Mouse (Mus musculus) MEL (cell line): ENCODE results near the gene Ankmy2. TPM values are rescaled to one million over a fixed set of nuclear protein-coding genes. Genes with fewer than 3 reads are reported as not detected.

Experiments
- DNase-seq: peaks from one replicate; pipeline ENCODE4 v3.0.0; 2011; ENCODE audit warnings: low read depth, low spot score
- H3K27ac ChIP-seq: 2 replicates; pipeline ENCODE4 v1.5.1; 2012; ENCODE audit warnings: low read depth, mild to moderate bottlenecking, control low read depth, low read length, moderate library complexity; ENCODE audit not compliant: control insufficient read depth
- H3K27me3 ChIP-seq, 2 experiments: fragments of 150-350 bp in 1 of 2; sonication (generic) in 1 of 2; 2 replicates each; pipeline ENCODE4 v1.6.1; 2012; ENCODE audit warnings: low read length in 2 of 2, mild to moderate bottlenecking in 2 of 2, improper control_type of control experiment in 1 of 2, moderate library complexity in 1 of 2; ENCODE audit not compliant: insufficient read depth in 2 of 2, control insufficient read depth in 1 of 2
- H3K36me3 ChIP-seq, 2 experiments: 2 replicates each; pipeline ENCODE4 v1.6.1; 2012 to 2014; ENCODE audit warnings: low read length in 2 of 2, improper control_type of control experiment in 1 of 2, inconsistent platforms in 1 of 2, mild to moderate bottlenecking in 1 of 2; ENCODE audit not compliant: insufficient read depth in 2 of 2, control insufficient read depth in 1 of 2
- H3K4me1 ChIP-seq, 2 experiments: fragments of 150-350 bp in 1 of 2; sonication (generic) in 1 of 2; 2 replicates each; pipeline ENCODE4 v1.6.1; 2012; ENCODE audit warnings: low read length in 2 of 2, improper control_type of control experiment in 1 of 2, mild to moderate bottlenecking in 1 of 2; ENCODE audit not compliant: insufficient read depth in 2 of 2, control insufficient read depth in 1 of 2
- H3K4me3 ChIP-seq, 2 experiments: fragments of 150-350 bp in 1 of 2; sonication (generic) in 1 of 2; 2 replicates each; pipeline ENCODE4 v1.5.1; 2012; ENCODE audit warnings: low read depth in 2 of 2, low read length in 2 of 2, mild to moderate bottlenecking in 2 of 2, moderate library complexity in 2 of 2, control low read depth in 1 of 2, improper control_type of control experiment in 1 of 2; ENCODE audit not compliant: control insufficient read depth in 1 of 2, insufficient read depth in 1 of 2
- H3K79me2 ChIP-seq: 2 replicates; pipeline ENCODE4 v1.6.1; 2012; ENCODE audit warnings: mild to moderate bottlenecking, low read length, moderate library complexity; ENCODE audit not compliant: control insufficient read depth, poor library complexity, insufficient read depth
- H3K9ac ChIP-seq: 2 replicates; pipeline ENCODE4 v1.6.1; 2012; ENCODE audit warnings: low read depth, mild to moderate bottlenecking, control low read depth, low read length, moderate library complexity; ENCODE audit not compliant: control insufficient read depth, poor library complexity, severe bottlenecking
- H3K9me3 ChIP-seq: fragments of 150-350 bp; sonication (generic); replicated peaks from 2 replicates; pipeline ENCODE4 v1.6.1; 2012; ENCODE audit warnings: mild to moderate bottlenecking, low read length, improper control_type of control experiment, moderate library complexity; ENCODE audit not compliant: insufficient read depth
- CHD2 ChIP-seq: IDR thresholded peaks from 2 replicates; pipeline ENCODE4 v1.6.1; 2011; ENCODE audit warnings: low read length, improper control_type of control experiment
- CTCF ChIP-seq, 3 experiments: IDR thresholded peaks in 2 of 3; conservative IDR thresholded peaks in 1 of 3; 2 replicates each; pipeline ENCODE4 v1.5.1; 2011 to 2012; ENCODE audit warnings: low read length in 3 of 3, low read depth in 2 of 3, mild to moderate bottlenecking in 2 of 3, improper control_type of control experiment in 1 of 3, inconsistent platforms in 1 of 3, mixed read lengths in 1 of 3, moderate library complexity in 1 of 3; ENCODE audit not compliant: control insufficient read depth in 1 of 3, insufficient read depth in 1 of 3, poor library complexity in 1 of 3, severe bottlenecking in 1 of 3
- ETS1 ChIP-seq: IDR thresholded peaks from 2 replicates; pipeline ENCODE4 v1.6.1; 2012; ENCODE audit warnings: low read depth, mild to moderate bottlenecking, inconsistent platforms, low read length, improper control_type of control experiment, moderate library complexity
- GABPA ChIP-seq: IDR thresholded peaks from 2 replicates; pipeline ENCODE4 v1.6.1; 2012; ENCODE audit warnings: low read depth, mild to moderate bottlenecking, inconsistent platforms, low read length, improper control_type of control experiment, moderate library complexity
- JUND ChIP-seq: IDR thresholded peaks from 2 replicates; pipeline ENCODE4 v1.6.1; 2011; ENCODE audit warnings: low read depth, mild to moderate bottlenecking, improper control_type of control experiment, low read length
- KAT2A ChIP-seq: conservative IDR thresholded peaks from 2 replicates; pipeline ENCODE4 v1.6.1; 2012; ENCODE audit warnings: low read depth, low read length, improper control_type of control experiment, inconsistent platforms
- MAZ ChIP-seq: IDR thresholded peaks from 2 replicates; pipeline ENCODE4 v1.6.1; 2012; ENCODE audit warnings: low read depth, mild to moderate bottlenecking, inconsistent platforms, low read length, improper control_type of control experiment
- MXI1 ChIP-seq: IDR thresholded peaks from 2 replicates; pipeline ENCODE4 v1.6.1; 2011; ENCODE audit warnings: mild to moderate bottlenecking, low read depth, low read length, improper control_type of control experiment
- NELFE ChIP-seq: IDR thresholded peaks from 2 replicates; pipeline ENCODE4 v1.6.1; 2011; ENCODE audit warnings: low read depth, low read length, improper control_type of control experiment
- RAD21 ChIP-seq: IDR thresholded peaks from 2 replicates; pipeline ENCODE4 v1.6.1; 2011; ENCODE audit warnings: mild to moderate bottlenecking, low read depth, low read length, improper control_type of control experiment
- TBP ChIP-seq: IDR thresholded peaks from 2 replicates; pipeline ENCODE4 v1.8.0; 2011; ENCODE audit warnings: low read depth, low read length, improper control_type of control experiment
- USF2 ChIP-seq, 2 experiments: IDR thresholded peaks; 2 replicates each; pipeline ENCODE4 v1.6.1; 2011 to 2012; ENCODE audit warnings: improper control_type of control experiment in 2 of 2, low read length in 2 of 2, borderline replicate concordance in 1 of 2, inconsistent platforms in 1 of 2, low read depth in 1 of 2, mild to moderate bottlenecking in 1 of 2; ENCODE audit not compliant: insufficient read depth in 1 of 2
- ZKSCAN1 ChIP-seq: IDR thresholded peaks from 2 replicates; pipeline ENCODE4 v1.6.1; 2012; ENCODE audit warnings: low read depth, mild to moderate bottlenecking, inconsistent platforms, low read length, improper control_type of control experiment, moderate library complexity
- ZMIZ1 ChIP-seq: IDR thresholded peaks from 2 replicates; pipeline ENCODE4 v1.6.1; 2012; ENCODE audit warnings: low read depth, mild to moderate bottlenecking, inconsistent platforms, low read length, improper control_type of control experiment, moderate library complexity
- ZNF384 ChIP-seq: IDR thresholded peaks from 2 replicates; pipeline ENCODE4 v1.6.1; 2012; ENCODE audit warnings: low read depth, mild to moderate bottlenecking, inconsistent platforms, low read length, improper control_type of control experiment
- polyA plus RNA-seq, 2 experiments: library from polyadenylated mRNA; stranded (reverse) in 1 of 2; unstranded in 1 of 2; fragments of >175 nt in 1 of 2; fragments of >200 nt in 1 of 2; gene quantifications; 2 replicates each; pipeline versions ENCODE4 v1.2.1 to v1.2.4; 2012; ENCODE audit warnings: low replicate concordance in 2 of 2, low read depth in 1 of 2; ENCODE audit not compliant: insufficient read length in 2 of 2, insufficient read depth in 1 of 2, missing spikeins in 1 of 2
- total RNA-seq: library from RNA; depleted of rRNA; stranded (reverse); fragments of 300-350 nt; gene quantifications from 2 replicates; pipeline ENCODE4 v1.2.3, GENCODE M21; 2012

Gene Ankmy2
- total and polyA plus RNA-seq, 3 experiments = 14.3 to 15.3 TPM; not detected in 1

GRCm38 (mm10) chr12:36208456-36208855 lies 51.5 kb downstream of the Ankmy2 start:
- Histone ChIP-seq H3K27ac (no peak overlapping the region), H3K9ac (no peak overlapping the region), H3K4me1 (peaks cover 0 to 4% of the 10 kb centered on the region in 2 experiments; a peak in 1 of 4 replicates), H3K36me3 (no peaks in the 10 kb centered on the region), H3K27me3 (no peaks in the 10 kb centered on the region; a peak in 1 of 4 replicates), H3K79me2 (no peaks in the 10 kb centered on the region), H3K9me3 (no peaks in the 10 kb centered on the region), H3K4me3 (no peak overlapping the region)
- TF ChIP-seq NELFE = no peak
- no peak for TF ChIP-seq MXI1
- TF ChIP-seq KAT2A = no peak
- TF ChIP-seq CHD2 = no peak
- TF ChIP-seq MAZ = no peak
- TF ChIP-seq JUND = no peak
- no peak for TF ChIP-seq ETS1
- TF ChIP-seq ZKSCAN1 = no peak
- TF ChIP-seq GABPA = no peak
- no peak for TF ChIP-seq USF2 (IDR thresholded peaks at IDR 0.05; ENCODE audit: borderline replicate concordance in 1 of 2, insufficient read depth in 1 of 2, low read depth in 1 of 2, low read length in 2 of 2)
- TF ChIP-seq ZMIZ1 = no peak
- TF ChIP-seq TBP = no peak
- DNase-seq = no peak

- peaks cover 0 to 7% of the 10 kb centered on the region in 2 experiments; a peak in 1 of 4 replicates for H3K4me1 ChIP-seq
- DNase-seq = no peak
- H3K4me3 ChIP-seq = no peak overlapping the region
- no peaks in the 10 kb centered on the region for H3K9me3 ChIP-seq
- H3K36me3 ChIP-seq = no peaks in the 10 kb centered on the region
- no peak overlapping the region for H3K27ac ChIP-seq
- H3K27me3 ChIP-seq = no peaks in the 10 kb centered on the region; a peak in 1 of 4 replicates
- H3K9ac ChIP-seq = no peak overlapping the region
- TF ChIP-seq RAD21 (no peak), ZNF384 (no peak), CTCF (IDR thresholded peaks at IDR 0.05 in 2 of 3, conservative IDR thresholded peaks at IDR 0.05 in 1 of 3; ENCODE audit: control insufficient read depth in 1 of 3, insufficient read depth in 1 of 3, low read depth in 2 of 3, low read length in 3 of 3, poor library complexity in 1 of 3, severe bottlenecking in 1 of 3) (no peak), TBP (no peak), ZMIZ1 (no peak), USF2 (IDR thresholded peaks at IDR 0.05; ENCODE audit: borderline replicate concordance in 1 of 2, insufficient read depth in 1 of 2, low read depth in 1 of 2, low read length in 2 of 2) (no peak)
- H3K79me2 ChIP-seq = no peaks in the 10 kb centered on the region
Measured at GRCm38 (mm10) chr12:36210096-36210495, 53.2 kb downstream of the Ankmy2 start.
